Mouse (Mus musculus): ENCODE measurements around the gene Ppm1j.
"Not testable (repeated sequence)": the region's sequence is repeated elsewhere in the genome, so short reads cannot be mapped to it uniquely, and the experiment has no call there.

Ppm1j gene

GRCm38 (mm10) chr3:104780561-104781420 is at the start of gene Ppm1j:
Gene Ppm1j (plus strand): TSS chr3:104781056.
- peak; percentile 88 for DNase-seq

- no peak for DNase-seq
Observed at GRCm38 (mm10) chr3:104732907-104733306, 47.9 kb upstream of the Ppm1j start.

- DNase-seq, result no peak
Observed at GRCm38 (mm10) chr3:104734654-104735053, 46.2 kb upstream of the Ppm1j start.

- no peak for DNase-seq
Observed at GRCm38 (mm10) chr3:104741954-104742353, 38.9 kb upstream of the Ppm1j start.

- DNase-seq, result no peak
Observed at GRCm38 (mm10) chr3:104743161-104743560, 37.7 kb upstream of the Ppm1j start.

- no peak for DNase-seq
Observed at GRCm38 (mm10) chr3:104743864-104744263, 37.0 kb upstream of the Ppm1j start.

GRCm38 (mm10) chr3:104752845-104753244 is 28.0 kb upstream of the Ppm1j start:
- DNase-seq, result peak; percentile 19

- peak; percentile 83 for DNase-seq
Observed at GRCm38 (mm10) chr3:104758406-104758805, 22.4 kb upstream of the Ppm1j start.

- no peak for DNase-seq
Observed at GRCm38 (mm10) chr3:104758869-104759268, 22.0 kb upstream of the Ppm1j start.

GRCm38 (mm10) chr3:104762103-104762863 is 18.6 kb upstream of the Ppm1j start:
- DNase-seq, result not testable (repeated sequence)

GRCm38 (mm10) chr3:104765021-104765420 is 15.8 kb upstream of the Ppm1j start:
- peak; percentile 46 for DNase-seq

GRCm38 (mm10) chr3:104767141-104767540 is 13.7 kb upstream of the Ppm1j start:
- DNase-seq, result no peak

- DNase-seq, result no peak
Observed at GRCm38 (mm10) chr3:104767716-104768115, 13.1 kb upstream of the Ppm1j start.

- DNase-seq, result no peak
Observed at GRCm38 (mm10) chr3:104769135-104769534, 11.7 kb upstream of the Ppm1j start.

- peak; percentile 72 for DNase-seq
Observed at GRCm38 (mm10) chr3:104770035-104770434, 10.8 kb upstream of the Ppm1j start.

GRCm38 (mm10) chr3:104770918-104771317 is 9.9 kb upstream of the Ppm1j start:
- DNase-seq, result no peak

- DNase-seq, result no peak
Observed at GRCm38 (mm10) chr3:104771460-104771859, 9.4 kb upstream of the Ppm1j start.

- DNase-seq, result no peak
Observed at GRCm38 (mm10) chr3:104773301-104773700, 7.6 kb upstream of the Ppm1j start.

- DNase-seq, result peak; percentile 63
Observed at GRCm38 (mm10) chr3:104777342-104777741, 3.5 kb upstream of the Ppm1j start.

- peak; percentile 79 for DNase-seq
Observed at GRCm38 (mm10) chr3:104779949-104780348, 907 bp upstream of the Ppm1j start.

GRCm38 (mm10) chr3:104781471-104781903 is 631 bp downstream of the Ppm1j start, which contains the start of gene Fam19a3:
Gene Fam19a3 (minus strand): TSS chr3:104781840.
- DNase-seq, result peak; percentile 66

GRCm38 (mm10) chr3:104782061-104782681 is 1.3 kb downstream of the Ppm1j start:
- DNase-seq, result peak; percentile 86

GRCm38 (mm10) chr3:104783971-104784500 is 3.2 kb downstream of the Ppm1j start:
- DNase-seq, result peak; percentile 36

All from kidney, postnatal 10 days (tissue).